Mouse (Mus musculus): Measurements from ENCODE around the gene Lcn2. TPM values are rescaled to one million over a fixed set of nuclear protein-coding genes. Genes with fewer than 3 reads are reported as not detected.

Lcn2 gene
- total RNA-seq (2015; ENCODE audit: low replicate concordance) = 1,234 and 1,375 TPM in 2 replicates
- 165 and 167 TPM in 2 replicates for total RNA-seq (2017; ENCODE audit: low replicate concordance)

- ATAC-seq (replicated peaks; ENCODE audit: low FRiP score, poor library complexity, severe bottlenecking) = no peak
These were observed at the start of gene Lcn2 for GRCm38 (mm10) chr2:32387706-32388490. Gene Lcn2 (minus strand): TSS chr2:32388252.

- no peak for ATAC-seq (replicated peaks; ENCODE audit: low FRiP score, poor library complexity, severe bottlenecking)
These were observed 49.6 kb upstream of the Lcn2 start for GRCm38 (mm10) chr2:32437612-32438166.

GRCm38 (mm10) chr2:32436686-32437372 lies 48.8 kb upstream of the Lcn2 start:
- ATAC-seq (replicated peaks; ENCODE audit: low FRiP score, poor library complexity, severe bottlenecking) = no peak

- ATAC-seq (replicated peaks; ENCODE audit: low FRiP score, poor library complexity, severe bottlenecking) = no peak
These were observed 42.9 kb upstream of the Lcn2 start for GRCm38 (mm10) chr2:32430701-32431676.

- no peak for ATAC-seq (replicated peaks; ENCODE audit: low FRiP score, poor library complexity, severe bottlenecking)
These were observed 41.3 kb upstream of the Lcn2 start for GRCm38 (mm10) chr2:32429215-32429891.

GRCm38 (mm10) chr2:32428262-32428722 lies 40.2 kb upstream of the Lcn2 start:
- ATAC-seq (replicated peaks; ENCODE audit: low FRiP score, poor library complexity, severe bottlenecking) = peak; percentile 52; the same call in 1 of the 2 replicates

- ATAC-seq (replicated peaks; ENCODE audit: low FRiP score, poor library complexity, severe bottlenecking) = no peak
These were observed 39.7 kb upstream of the Lcn2 start for GRCm38 (mm10) chr2:32427720-32428119.

- ATAC-seq (replicated peaks; ENCODE audit: low FRiP score, poor library complexity, severe bottlenecking) = no peak
These were observed 38.1 kb upstream of the Lcn2 start for GRCm38 (mm10) chr2:32426141-32426540.

- no peak for ATAC-seq (replicated peaks; ENCODE audit: low FRiP score, poor library complexity, severe bottlenecking)
These were observed 37.5 kb upstream of the Lcn2 start for GRCm38 (mm10) chr2:32425568-32425967.

- ATAC-seq (replicated peaks; ENCODE audit: low FRiP score, poor library complexity, severe bottlenecking) = no peak
These were observed 36.7 kb upstream of the Lcn2 start for GRCm38 (mm10) chr2:32424796-32425195.

- peak; percentile 76 for ATAC-seq (replicated peaks; ENCODE audit: low FRiP score, poor library complexity, severe bottlenecking)
These were observed 35.7 kb upstream of the Lcn2 start for GRCm38 (mm10) chr2:32423481-32424331.

- ATAC-seq (replicated peaks; ENCODE audit: low FRiP score, poor library complexity, severe bottlenecking) = no peak
These were observed 33.8 kb upstream of the Lcn2 start for GRCm38 (mm10) chr2:32421851-32422251.

GRCm38 (mm10) chr2:32420647-32421046 lies 32.6 kb upstream of the Lcn2 start:
- no peak for ATAC-seq (replicated peaks; ENCODE audit: low FRiP score, poor library complexity, severe bottlenecking)

- no peak for ATAC-seq (replicated peaks; ENCODE audit: low FRiP score, poor library complexity, severe bottlenecking)
These were observed 32.1 kb upstream of the Lcn2 start for GRCm38 (mm10) chr2:32420066-32420608.

GRCm38 (mm10) chr2:32419359-32419758 lies 31.3 kb upstream of the Lcn2 start:
- no peak for ATAC-seq (replicated peaks; ENCODE audit: low FRiP score, poor library complexity, severe bottlenecking)

GRCm38 (mm10) chr2:32418430-32419151 lies 30.5 kb upstream of the Lcn2 start:
- no peak for ATAC-seq (replicated peaks; ENCODE audit: low FRiP score, poor library complexity, severe bottlenecking)

- no peak for ATAC-seq (replicated peaks; ENCODE audit: low FRiP score, poor library complexity, severe bottlenecking)
These were observed 29.4 kb upstream of the Lcn2 start for GRCm38 (mm10) chr2:32417486-32417885.

All from erythroid progenitor cell, adult 5-6 weeks (primary cell).